Mouse (Mus musculus) 3134 (cell line): ENCODE data around the gene Vil1.

Source experiments
- DNase-seq: peaks from one replicate; pipeline ENCODE4 v3.0.0-alpha.2; 2011; ENCODE audit warnings: low spot score; ENCODE audit not compliant: insufficient read length; ENCODE audit errors: extremely low read depth

Vil1 gene

DNA sequence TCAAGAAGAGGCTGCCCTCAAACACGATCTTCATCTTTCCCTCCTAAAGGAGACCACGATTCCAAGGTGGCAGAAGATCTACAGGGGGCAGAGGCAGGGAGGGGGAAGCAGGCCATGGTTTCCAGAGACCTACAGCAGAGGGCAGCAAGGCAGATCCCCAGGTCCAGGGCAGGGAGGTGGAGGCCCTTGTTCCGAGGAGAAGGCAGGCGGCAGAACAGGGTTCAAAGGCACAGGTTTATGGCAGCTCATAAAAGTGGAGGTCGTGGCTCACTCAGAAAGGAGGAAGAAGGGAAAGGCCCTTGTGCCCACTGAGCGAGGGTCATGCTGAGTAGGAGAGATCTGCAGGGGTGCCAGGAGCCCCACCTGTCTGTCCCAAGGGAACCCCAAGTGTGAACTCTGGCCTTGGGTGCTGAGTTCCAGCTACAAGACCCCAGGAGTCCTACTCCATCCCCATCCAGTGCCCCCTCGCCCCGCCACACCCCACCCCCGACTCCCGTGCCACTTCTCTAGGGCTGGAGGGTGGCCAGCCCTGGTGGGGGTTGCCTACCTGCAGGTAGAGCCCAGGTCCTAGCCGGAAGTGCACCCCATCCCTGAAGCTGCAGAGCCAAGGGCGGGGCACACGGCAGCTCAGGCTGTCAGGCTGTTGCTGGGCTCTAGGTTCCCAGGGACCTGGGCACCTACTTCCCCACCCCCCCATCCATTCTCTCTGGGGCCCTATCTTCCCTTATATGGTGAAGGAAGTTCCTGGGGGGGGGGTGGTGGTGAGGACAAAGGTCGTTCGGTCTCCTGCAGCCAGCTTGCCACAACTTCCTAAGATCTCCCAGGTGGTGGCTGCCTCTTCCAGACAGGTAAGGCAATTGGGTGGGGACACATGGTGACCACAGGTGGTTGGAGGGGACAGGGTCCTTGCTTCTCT, at the start of gene Vil1:
Vil1 (plus strand) TSS at position 788 of the 916 bp plus-strand sequence.
- DNase-seq, result no peak

DNA sequence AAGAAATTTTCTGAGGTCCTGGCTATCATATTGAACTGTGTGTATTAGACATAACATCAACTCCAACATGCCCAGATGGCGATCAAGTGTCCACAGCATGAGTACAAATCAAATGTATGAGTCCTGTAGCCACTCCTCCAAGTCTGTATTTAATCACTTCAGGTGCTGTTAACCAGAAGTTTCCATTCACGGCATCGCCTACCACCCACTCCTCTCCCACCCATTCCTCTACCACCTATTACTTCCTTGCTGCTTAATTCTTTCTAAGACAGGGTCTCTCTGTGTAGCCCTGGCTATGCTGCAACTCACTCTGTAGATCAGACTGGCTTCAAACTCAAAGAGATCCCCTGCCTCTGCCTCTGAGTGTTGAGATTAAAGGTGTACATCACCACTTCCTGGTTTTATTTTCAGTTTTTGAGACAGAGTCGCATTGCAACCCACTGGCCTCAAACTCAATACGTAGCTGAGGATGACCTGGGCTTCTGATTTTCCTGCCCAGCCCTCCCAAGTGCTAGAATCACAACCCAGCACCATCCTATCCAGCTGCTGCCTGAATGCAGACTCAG, 49.1 kb upstream of the Vil1 start:
- DNase-seq, result no peak

DNA sequence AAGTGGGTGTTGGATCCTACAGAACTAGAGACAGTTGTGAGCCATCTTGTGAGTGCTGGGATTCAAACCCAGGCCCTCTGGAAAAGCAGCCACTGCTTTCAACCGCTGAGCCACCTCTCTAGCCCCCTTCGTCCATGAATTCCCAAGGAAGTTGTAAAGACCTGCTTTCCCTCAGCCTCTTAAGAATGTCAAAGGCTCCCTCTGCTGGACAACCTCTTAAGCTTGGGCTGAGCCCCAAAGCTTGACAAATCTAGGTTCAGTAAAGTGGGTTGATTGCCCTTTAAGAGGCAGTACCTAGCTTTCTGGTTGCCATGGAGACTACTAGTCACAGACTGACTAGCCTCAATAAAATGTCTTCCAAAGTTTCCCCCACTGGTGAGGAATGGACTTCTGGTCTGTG, 47.4 kb upstream of the Vil1 start, which contains the start of gene Catip:
Catip (plus strand) TSS at position 297 of the 400 bp plus-strand sequence.
- peak; percentile 65 for DNase-seq

DNA sequence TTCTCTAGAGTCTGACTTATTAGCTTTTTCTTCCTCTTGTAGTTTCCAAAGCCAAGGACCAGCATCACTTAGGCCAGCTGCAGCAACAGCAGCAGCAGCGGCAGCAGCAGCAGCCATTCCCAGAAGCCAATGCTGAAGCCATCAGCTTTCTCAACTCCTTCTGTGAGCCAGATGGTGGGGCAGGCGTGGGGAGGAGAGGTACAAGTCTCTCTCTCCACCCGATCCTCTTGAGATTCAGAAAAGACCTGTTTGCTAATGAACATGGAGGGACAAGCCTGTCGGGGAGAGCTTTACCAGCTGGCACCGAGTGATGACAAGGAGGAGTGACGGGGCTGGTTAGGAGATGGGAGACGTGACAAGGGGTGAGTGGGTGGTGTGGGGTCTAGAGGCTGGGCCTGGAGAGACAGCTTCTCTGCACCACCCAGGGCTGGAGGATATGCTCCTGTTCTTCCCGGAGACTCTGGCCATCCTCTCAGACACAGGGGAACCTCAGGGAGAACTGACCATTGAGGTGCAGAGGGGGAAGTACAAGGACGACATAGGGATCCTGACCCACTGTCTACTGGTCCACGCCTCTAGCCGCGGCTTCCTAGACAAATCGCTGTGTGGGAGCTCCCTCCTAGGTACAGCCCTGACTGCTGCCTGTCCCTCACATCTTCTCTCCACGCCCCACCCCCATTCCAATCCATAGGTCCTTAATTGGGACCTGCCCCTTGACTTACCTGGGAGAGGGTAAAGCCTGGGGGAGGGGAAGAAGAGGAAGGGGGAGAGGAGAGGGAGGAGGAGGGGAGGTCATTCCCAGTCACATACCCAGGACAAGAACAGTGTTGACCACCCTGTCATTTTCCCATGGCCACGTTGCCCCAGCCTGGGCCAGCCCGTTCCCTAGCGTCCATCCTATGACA, 46.6 kb upstream of the Vil1 start:
- DNase-seq, result no peak

DNA sequence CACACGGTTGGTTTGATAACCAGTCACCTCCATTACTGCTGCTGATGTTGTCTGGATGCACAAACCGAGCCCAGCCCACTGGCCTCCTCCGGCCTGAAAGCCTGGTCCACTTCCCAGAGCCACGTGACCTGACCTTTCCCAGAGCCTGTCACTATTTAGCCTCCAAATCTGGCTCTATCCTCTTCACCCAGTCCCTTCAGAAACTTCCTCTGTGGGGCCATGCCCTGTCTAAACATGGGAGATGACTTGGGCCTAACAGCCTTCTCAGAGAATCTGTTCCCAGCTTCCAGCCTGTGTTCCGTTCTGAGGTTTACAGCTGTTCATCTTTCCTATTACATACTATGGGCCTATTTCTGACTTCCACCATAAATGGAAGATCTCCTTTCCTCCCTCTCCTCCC, 45.7 kb upstream of the Vil1 start:
- DNase-seq, result no peak

DNA sequence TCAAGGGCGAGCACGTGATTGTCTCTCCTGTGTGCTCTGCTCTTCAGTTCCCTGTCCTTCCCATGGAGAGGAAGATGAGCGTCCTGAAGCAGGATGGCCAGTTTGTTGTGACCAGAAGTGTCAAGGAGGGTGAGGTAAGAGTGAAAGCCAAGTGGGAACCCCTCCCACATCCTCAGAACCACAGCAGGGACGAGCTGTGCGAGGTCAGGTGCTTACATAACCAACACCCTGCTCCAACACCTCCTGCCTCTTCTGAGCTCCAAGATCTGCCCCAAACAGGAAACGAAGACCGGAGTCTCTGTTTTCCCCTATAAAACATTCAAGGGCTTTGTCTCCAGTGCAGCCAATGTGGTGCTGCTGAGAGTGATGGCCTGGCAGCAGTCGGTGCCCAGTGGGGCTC, 44.9 kb upstream of the Vil1 start:
- no peak for DNase-seq

DNA sequence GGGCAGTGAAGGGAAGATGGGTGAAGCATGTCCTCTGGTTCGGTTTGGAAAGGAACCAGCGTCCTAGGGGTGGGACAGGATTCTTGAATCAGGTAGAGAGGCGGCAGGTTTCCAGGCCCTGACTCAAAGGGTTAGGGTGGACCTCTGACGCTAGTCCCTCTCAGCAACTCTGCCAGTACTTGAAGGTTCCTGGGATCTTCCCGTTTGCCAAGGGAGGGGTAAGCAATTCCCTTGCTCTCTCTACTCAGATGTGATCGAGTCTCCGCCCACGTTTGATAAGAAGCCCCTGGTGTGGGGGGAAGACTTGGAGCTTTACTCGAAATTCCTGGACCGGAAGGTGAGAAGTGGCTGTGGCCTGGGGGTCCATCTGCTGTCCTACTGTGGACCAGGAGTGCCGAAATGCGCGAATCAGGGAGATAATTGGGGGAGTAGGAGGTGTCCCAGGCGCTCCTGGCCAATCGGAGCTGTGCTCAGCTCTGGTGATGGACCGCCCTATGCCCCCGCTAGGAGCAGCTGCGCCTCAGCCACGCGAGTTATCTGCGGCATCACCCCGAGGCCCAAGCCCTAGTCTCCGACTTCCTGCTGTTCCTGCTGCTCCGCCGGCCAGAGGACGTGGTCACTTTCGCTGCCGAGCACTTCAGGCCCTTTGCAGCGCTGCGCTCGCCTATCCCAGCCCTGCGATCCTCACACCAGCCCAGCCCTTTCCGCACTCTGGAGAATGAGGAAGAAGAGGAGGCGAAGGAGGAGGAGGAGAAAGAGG, 41.1 kb upstream of the Vil1 start:
- DNase-seq, result no peak

DNA sequence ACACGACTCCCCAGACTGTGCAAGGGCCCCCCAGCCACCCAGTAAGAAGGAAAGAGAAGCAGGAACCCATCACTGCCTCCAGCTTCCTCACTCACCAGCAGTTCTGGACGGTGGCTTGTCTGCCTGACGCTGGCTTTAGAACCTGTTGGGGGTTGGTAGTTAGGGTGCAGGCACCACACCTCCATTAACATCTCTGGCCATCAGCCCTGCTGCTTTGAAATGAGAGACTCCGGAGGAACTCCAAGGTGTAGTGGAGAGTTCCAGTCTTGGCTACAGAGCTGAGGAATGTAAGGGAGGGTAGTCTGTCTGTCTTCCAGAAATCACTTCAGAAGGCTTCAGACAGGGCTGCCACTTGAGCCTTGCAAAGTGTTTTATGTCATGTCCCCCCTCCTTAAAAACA, 39.1 kb upstream of the Vil1 start:
- DNase-seq, result no peak

DNA sequence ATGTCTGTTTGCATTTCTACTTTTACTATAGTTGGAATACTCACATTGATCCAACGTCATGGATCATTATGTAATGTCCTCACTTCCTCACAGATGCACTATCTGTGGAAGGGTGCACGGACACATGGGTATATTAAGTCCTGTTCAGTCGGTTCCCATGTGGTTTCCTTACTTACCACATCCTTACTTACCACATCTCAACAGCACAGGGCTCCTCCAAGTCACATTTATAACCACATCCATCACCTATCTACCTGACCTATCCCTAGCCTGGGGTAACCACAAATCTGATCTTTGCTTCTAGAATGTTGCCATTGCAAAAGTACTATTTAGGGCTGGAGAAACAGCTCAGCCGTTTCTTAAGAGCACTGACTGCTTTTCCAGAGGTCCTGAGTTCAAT, 35.8 kb upstream of the Vil1 start:
- DNase-seq, result no peak

DNA sequence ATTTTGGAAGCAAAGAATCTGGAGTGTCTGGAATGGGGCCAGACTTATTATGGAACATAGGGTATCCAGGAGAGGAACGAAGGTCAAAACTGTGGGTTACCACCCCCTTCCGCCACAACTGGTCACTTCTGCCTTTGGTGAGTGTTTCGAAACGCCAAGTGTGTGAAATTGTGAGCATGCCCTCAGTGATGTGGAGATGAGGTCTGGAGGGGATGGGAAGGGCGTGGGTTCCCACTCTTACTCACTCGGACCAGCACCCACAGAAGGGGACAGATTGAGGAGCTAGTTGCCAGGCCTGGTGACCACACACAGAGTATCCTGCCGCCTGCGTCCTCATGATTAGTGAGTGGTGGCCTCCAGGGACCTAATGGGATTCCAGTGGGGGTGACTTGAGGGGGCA, 34.2 kb upstream of the Vil1 start, which contains the start of gene Slc11a1:
Slc11a1 (plus strand) TSS at position 216 of the 400 bp plus-strand sequence.
- DNase-seq, result no peak

DNA sequence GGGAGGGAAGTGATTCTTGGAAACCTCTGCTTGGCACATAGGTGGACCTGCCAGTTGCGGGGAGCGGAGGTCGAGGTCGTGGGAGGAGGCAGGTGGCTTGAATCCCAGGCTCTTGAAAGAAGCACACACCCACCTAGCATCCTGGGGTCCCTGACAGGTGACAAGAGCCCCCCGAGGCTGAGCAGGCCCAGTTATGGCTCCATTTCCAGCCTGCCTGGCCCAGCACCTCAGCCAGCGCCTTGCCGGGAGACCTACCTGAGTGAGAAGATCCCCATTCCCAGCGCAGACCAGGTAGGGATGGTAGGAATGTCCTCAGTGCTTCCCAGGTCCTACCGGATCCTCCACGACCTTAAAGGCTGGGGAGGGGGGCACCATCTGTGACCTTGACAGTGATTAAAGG, 33.6 kb upstream of the Vil1 start:
- no peak for DNase-seq

DNA sequence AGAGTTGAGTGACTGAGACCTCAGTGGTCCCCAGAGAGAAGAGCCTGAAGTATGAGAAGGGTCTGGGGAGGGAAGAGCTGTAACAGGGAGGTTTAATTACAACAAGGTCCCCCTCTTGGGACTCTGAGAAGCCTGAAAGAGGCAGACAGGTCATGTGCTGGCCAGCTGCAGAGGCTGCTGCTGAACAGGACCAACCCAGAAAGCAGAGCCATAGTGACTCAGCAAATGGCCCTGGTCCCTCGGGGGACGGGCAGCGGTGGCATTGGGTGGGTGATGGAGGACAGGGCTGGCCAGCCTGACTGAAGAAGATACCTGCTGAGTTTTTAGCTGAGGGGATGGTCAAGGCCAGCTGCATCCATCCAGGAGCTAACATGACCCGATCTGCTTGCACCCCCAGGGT, 32.8 kb upstream of the Vil1 start:
- peak; percentile 69 for DNase-seq

DNA sequence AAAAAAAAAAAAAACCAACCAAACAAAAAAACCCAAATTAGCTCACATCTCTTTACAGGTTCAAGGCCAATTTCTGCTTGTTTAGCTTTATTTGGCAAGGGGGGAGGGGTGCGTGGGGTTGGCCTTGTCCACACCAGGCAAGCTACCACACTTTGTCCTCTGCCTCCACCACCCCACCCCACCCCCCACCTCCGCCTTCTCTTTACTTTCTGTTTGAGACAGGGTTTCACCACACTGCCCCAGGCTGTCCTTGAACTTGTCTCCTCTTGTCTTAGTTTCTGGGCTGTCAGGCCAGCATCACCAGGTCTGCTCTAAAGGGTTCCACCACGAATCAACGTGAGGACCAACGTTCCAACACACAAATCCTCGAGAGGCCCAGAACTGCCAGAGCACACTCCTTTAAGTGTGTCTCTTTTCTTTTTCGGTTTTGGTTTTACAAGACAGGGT, 30.1 kb upstream of the Vil1 start:
- no peak for DNase-seq

DNA sequence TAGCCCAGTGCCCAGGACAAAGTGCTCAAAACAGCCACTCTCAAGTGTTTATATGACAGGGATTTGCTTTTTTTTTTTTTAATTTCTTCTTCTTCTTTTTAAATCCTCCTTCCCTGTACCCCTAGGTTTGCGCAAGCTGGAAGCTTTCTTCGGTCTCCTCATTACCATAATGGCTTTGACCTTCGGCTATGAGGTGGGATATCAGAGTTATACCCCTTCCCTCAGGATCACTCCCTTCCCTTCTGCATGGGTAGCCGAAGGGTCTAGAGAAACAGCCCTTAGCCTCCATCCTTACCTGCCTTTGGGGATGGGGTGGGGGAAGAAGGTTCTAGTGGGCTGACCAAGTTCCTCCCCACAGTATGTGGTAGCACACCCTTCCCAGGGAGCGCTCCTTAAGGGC, 28.7 kb upstream of the Vil1 start:
- DNase-seq, result no peak

DNA sequence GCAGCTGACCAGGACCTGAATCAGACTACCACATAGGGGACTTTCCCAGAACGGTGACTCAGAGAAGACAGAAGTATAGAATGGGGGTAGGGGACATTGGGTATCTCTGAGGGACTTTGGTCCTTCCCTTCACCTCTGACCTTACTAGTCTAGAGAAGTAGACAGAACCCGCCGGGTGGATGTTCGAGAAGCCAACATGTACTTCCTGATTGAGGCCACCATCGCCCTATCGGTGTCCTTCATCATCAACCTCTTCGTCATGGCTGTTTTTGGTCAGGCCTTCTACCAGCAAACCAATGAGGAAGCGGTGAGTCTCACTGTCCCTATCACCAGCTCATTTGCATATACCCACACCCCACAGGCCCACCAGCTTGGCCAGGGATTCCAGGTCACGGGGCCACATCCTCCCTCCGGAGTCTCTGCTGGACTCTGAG, 27.6 kb upstream of the Vil1 start:
- no peak for DNase-seq

DNA sequence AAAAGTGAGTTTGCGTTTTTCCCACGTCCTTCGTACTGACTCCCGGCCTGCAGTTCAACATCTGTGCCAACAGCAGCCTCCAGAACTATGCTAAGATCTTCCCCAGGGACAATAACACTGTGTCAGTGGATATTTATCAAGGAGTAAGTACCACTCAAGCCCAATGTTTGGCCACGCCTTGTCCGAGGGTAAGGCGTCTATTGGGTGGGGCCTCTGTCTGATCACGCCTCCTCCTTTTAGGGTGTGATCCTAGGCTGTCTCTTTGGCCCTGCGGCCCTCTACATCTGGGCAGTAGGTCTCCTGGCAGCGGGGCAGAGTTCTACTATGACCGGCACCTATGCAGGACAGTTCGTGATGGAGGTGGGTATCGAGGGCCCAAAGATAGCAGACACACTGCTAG, 25.8 kb upstream of the Vil1 start:
- DNase-seq, result no peak

DNA sequence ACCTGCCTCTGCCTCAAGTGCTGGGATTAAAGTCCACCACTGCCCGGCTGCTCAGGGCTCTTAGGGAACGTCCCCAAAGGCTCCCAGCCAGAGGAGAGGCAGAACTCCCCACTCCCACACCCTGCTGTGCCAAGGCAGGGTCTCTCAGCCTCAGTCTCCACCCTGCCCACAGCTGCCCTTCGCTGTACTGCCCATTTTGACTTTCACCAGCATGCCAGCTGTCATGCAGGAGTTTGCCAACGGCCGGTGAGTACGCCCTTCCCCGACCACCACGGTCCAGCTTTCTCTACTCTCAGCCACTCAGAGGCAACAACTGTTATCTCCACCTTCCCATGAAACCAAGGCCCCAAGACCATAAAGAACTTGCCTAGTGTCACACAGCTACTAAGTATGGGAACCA, 24.7 kb upstream of the Vil1 start:
- DNase-seq, result no peak

DNA sequence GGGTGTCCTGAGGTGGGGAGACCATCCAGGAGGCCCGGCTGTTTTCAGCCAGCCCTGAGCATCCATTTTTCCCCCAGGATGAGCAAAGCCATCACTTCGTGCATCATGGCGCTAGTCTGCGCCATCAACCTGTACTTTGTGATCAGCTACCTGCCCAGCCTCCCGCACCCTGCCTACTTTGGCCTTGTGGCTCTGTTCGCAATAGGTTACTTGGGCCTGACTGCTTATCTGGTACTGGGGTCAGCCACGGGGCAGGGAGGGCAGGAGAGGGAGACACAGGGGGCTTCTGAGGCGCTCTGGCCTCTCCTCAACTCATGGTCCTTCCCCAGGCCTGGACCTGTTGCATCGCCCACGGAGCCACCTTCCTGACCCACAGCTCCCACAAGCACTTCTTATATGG, 24.1 kb upstream of the Vil1 start:
- no peak for DNase-seq

DNA sequence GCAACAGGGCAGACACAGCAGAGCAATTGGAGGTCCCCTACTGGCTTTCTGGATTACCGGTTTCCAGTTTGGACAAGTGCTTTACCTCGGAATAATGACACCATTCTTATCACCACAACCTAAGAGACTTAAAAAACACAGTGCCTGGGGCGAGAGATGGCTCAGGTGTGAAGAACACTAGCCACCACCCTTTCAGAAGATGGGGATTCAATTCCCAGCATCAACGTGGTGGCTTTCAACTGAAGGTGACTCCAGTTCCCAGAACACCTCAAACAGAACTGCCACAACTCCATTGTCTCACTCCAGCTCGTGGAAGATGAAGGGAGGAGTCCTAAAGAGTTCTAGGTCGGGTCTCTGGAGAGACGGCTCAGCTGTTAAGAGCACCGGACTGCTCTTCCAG, 23.6 kb upstream of the Vil1 start:
- DNase-seq, result no peak

DNA sequence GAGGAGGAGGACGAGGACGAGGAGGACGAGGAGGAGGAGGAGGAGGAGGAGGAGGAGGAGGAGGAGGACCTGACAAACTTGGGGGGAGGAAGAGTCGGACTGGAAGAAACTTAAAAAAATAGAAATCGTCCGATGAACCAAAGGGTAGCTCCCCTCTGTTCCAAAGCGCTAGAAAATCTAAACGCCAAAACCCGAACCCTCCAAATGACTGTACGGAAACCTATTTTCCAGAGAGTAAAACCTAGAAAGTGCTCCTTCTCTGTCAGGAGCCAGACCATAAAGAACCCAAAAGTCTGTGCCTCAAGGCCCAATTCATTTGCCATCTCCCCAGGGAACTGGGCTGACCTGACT, 22.8 kb upstream of the Vil1 start:
- DNase-seq, result no peak
